ENCODE assay signal across 24 mouse cellular contexts in genomic region chr6:6093978-6094377, GRCm38 (mm10).
DNase-seq lines count a peak whose midpoint lies in the region; ATAC-seq and TF ChIP-seq lines count a peak whose summit lies in the region.
"Had no signal": no experiment of that assay in that cellular context is flagged by ENCODE, and none has a peak within 500 bp of the region (broad histone marks: within the 10 kb centered on the region; RNA-seq: fewer than 3 reads in every experiment).

No protein-coding gene starts in this region.

- H3K9ac ChIP-seq in intestine, embryonic 16.5 days (ENCODE audit: low read depth, low read length): no peak overlapping the region
- no peak overlapping the region for H3K9ac ChIP-seq in intestine, embryonic 15.5 days
- H3K9ac ChIP-seq in lung, embryonic 14.5 days: no peak overlapping the region
- no peak overlapping the region for H3K9ac ChIP-seq in lung, embryonic 16.5 days (ENCODE audit: low read length)
- H3K9ac ChIP-seq: embryonic facial prominence, embryonic 12.5 days; forebrain, embryonic 13.5 days; forebrain, embryonic 15.5 days had no signal

- no peaks in the 10 kb centered on the region for H3K4me1 ChIP-seq in intestine, embryonic 16.5 days (ENCODE audit: control insufficient read depth, insufficient read depth, low read length)
- H3K4me1 ChIP-seq in intestine, embryonic 15.5 days (replicated peaks): no peaks in the 10 kb centered on the region
- no peaks in the 10 kb centered on the region for H3K4me1 ChIP-seq in lung, embryonic 14.5 days (ENCODE audit: insufficient read depth)
- 0 out of 2 replicates have a peak, but pooled peaks cover 7% of the 10 kb centered on the region for H3K4me1 ChIP-seq in lung, embryonic 16.5 days (replicated peaks; ENCODE audit: control insufficient read depth, insufficient read depth, low read length)
- H3K4me1 ChIP-seq: forebrain, embryonic 13.5 days; forebrain, embryonic 15.5 days had no signal

- peak; percentile 7 for DNase-seq in lung, embryonic 14.5 days
- no peak for DNase-seq in lung, postnatal 4 days
- no peak for DNase-seq in lung, adult 18-20 months
- DNase-seq: adrenal gland, adult 8-10 months; adrenal gland, postnatal 14 days; adrenal gland, postnatal 36 days; B cell, adult 2 months; cerebellum, adult 11-12 months; cerebellum, adult 2 months; cerebellum, adult 9-10 months; cerebellum, postnatal 10 days; cerebellum, postnatal 25 days had no signal

- no peaks in the 10 kb centered on the region for H3K27me3 ChIP-seq in intestine, embryonic 16.5 days (replicated peaks; ENCODE audit: control insufficient read depth, insufficient read depth, low read length)
- H3K27me3 ChIP-seq in intestine, embryonic 15.5 days (replicated peaks): no peaks in the 10 kb centered on the region
- no peaks in the 10 kb centered on the region for H3K27me3 ChIP-seq in lung, embryonic 14.5 days (ENCODE audit: insufficient read depth, low read length)
- no peaks in the 10 kb centered on the region for H3K27me3 ChIP-seq in lung, embryonic 16.5 days (ENCODE audit: control insufficient read depth, insufficient read depth, low read depth, low read length)
- H3K27me3 ChIP-seq: CH12.LX; embryonic facial prominence, embryonic 12.5 days; forebrain, embryonic 13.5 days; forebrain, embryonic 15.5 days; Patski had no signal

- H3K4me3 ChIP-seq in intestine, embryonic 16.5 days (ENCODE audit: low read length): no peak overlapping the region
- no peak overlapping the region for H3K4me3 ChIP-seq in intestine, embryonic 15.5 days (replicated peaks)
- H3K4me3 ChIP-seq in lung, embryonic 14.5 days (ENCODE audit: low read depth, low read length): no peak overlapping the region
- H3K4me3 ChIP-seq in lung, embryonic 16.5 days (ENCODE audit: low read length): no peak overlapping the region
- H3K4me3 ChIP-seq: embryonic facial prominence, embryonic 10.5 days; embryonic facial prominence, embryonic 12.5 days; forebrain, embryonic 13.5 days; forebrain, embryonic 15.5 days had no signal

- no peak overlapping the region for H3K4me2 ChIP-seq in intestine, embryonic 16.5 days (ENCODE audit: low read depth, low read length)
- no peak overlapping the region for H3K4me2 ChIP-seq in intestine, embryonic 15.5 days (replicated peaks)
- no peak overlapping the region for H3K4me2 ChIP-seq in lung, embryonic 14.5 days
- H3K4me2 ChIP-seq in lung, embryonic 16.5 days (ENCODE audit: low read depth, low read length): no peak overlapping the region
- H3K4me2 ChIP-seq: embryonic facial prominence, embryonic 12.5 days; forebrain, embryonic 13.5 days; forebrain, embryonic 15.5 days had no signal

- no peaks in the 10 kb centered on the region for H3K36me3 ChIP-seq in intestine, embryonic 16.5 days (ENCODE audit: control insufficient read depth, insufficient read depth, low read length)
- H3K36me3 ChIP-seq in intestine, embryonic 15.5 days: no peaks in the 10 kb centered on the region
- no peaks in the 10 kb centered on the region for H3K36me3 ChIP-seq in lung, embryonic 14.5 days (ENCODE audit: insufficient read depth)
- H3K36me3 ChIP-seq in lung, embryonic 16.5 days (ENCODE audit: control insufficient read depth, insufficient read depth, low read length): no peaks in the 10 kb centered on the region
- H3K36me3 ChIP-seq: forebrain, embryonic 15.5 days had no signal

- no peaks in the 10 kb centered on the region for H3K9me3 ChIP-seq in intestine, embryonic 16.5 days (ENCODE audit: control insufficient read depth, low read length)
- H3K9me3 ChIP-seq in intestine, embryonic 15.5 days: no peaks in the 10 kb centered on the region
- no peaks in the 10 kb centered on the region for H3K9me3 ChIP-seq in lung, embryonic 14.5 days (ENCODE audit: low read depth, low read length)
- H3K9me3 ChIP-seq in lung, embryonic 16.5 days (ENCODE audit: control insufficient read depth, low read length): no peaks in the 10 kb centered on the region
- H3K9me3 ChIP-seq: embryonic facial prominence, embryonic 10.5 days; embryonic facial prominence, embryonic 12.5 days; forebrain, embryonic 13.5 days; forebrain, embryonic 15.5 days; G1E had no signal

- ATAC-seq in intestine, embryonic 16.5 days: 0 out of 2 replicates have a peak, but pooled peaks have one; percentile 9
- ATAC-seq in intestine, embryonic 15.5 days: no peak
- ATAC-seq in lung, embryonic 14.5 days (ENCODE audit: insufficient read depth): no peak
- ATAC-seq in lung, embryonic 16.5 days (ENCODE audit: low read depth): peak; percentile 58
- ATAC-seq: activated CD4-positive, CD25-positive, alpha-beta regulatory T cell, adult 4 months; CD4-positive, CD25-positive, alpha-beta regulatory T cell, adult 4 months; forebrain, embryonic 13.5 days; forebrain, embryonic 15.5 days; Patski had no signal

- WGBS in intestine, embryonic 16.5 days: 65% methylated on average over 3 of the region's 3 CpGs
- 67% methylated on average over 3 of the region's 3 CpGs for WGBS in intestine, embryonic 15.5 days
- 66% methylated on average over 3 of the region's 3 CpGs for WGBS in lung, embryonic 14.5 days
- WGBS in lung, embryonic 16.5 days: 50% methylated on average over 3 of the region's 3 CpGs

- TF ChIP-seq CTCF in lung, embryonic 14.5 days (IDR thresholded peaks at IDR 0.05; ENCODE audit: low read depth): no peak

- H3K27ac ChIP-seq in intestine, embryonic 16.5 days (ENCODE audit: low read length): no peak overlapping the region
- H3K27ac ChIP-seq in intestine, embryonic 15.5 days: no peak overlapping the region
- H3K27ac ChIP-seq in lung, embryonic 14.5 days (ENCODE audit: low read depth): no peak overlapping the region
- no peak overlapping the region; the same call in 1 of the 2 replicates for H3K27ac ChIP-seq in lung, embryonic 16.5 days (ENCODE audit: low read length)
- H3K27ac ChIP-seq: embryonic facial prominence, embryonic 10.5 days; embryonic facial prominence, embryonic 12.5 days; forebrain, embryonic 13.5 days; forebrain, embryonic 15.5 days had no signal

Comparison
In these comparisons a context has a peak if more than half of its experiments do, and no peak if none do; other contexts are left out.
1. ATAC-seq: peak in intestine, embryonic 16.5 days (single experiment) and lung, embryonic 16.5 days (single experiment); none in intestine, embryonic 15.5 days (single experiment) and lung, embryonic 14.5 days (single experiment).